Mouse (Mus musculus): ENCODE results near the gene Agpat4. TPM values are rescaled to one million over a fixed set of nuclear protein-coding genes. Genes with fewer than 3 reads are reported as not detected.
"Not testable (repeated sequence)": the region's sequence is repeated elsewhere in the genome, so short reads cannot be mapped to it uniquely, and the experiment has no call there.

Agpat4 gene
- polyA plus RNA-seq, 1 experiment from 2014 or later, result 16.1 TPM

GRCm38 (mm10) chr17:12212341-12212740 is 93.8 kb downstream of the Agpat4 start:
- H3K4me1 ChIP-seq (ENCODE audit: control insufficient read depth, insufficient read depth, low read length), result peaks cover 5% of the 10 kb centered on the region; the same call in 1 of the 2 replicates
- H3K36me3 ChIP-seq (ENCODE audit: control insufficient read depth, insufficient read depth, low read length), result peaks cover 44% of the 10 kb centered on the region
- no peaks in the 10 kb centered on the region for H3K27me3 ChIP-seq (replicated peaks; ENCODE audit: control insufficient read depth, insufficient read depth, low read length)
- DNase-seq (ENCODE audit: low spot score) (peak; percentile 84), ATAC-seq (peak; percentile 74)
- no peak overlapping the region for H3K4me3 ChIP-seq (ENCODE audit: low read depth, low read length)
- H3K27ac ChIP-seq (ENCODE audit: low read depth, low read length), result no peak overlapping the region; the same call in 1 of the 2 replicates
- H3K4me2 ChIP-seq (ENCODE audit: low read length), result no peak overlapping the region
- no peak overlapping the region for H3K9ac ChIP-seq (ENCODE audit: low read length)
- H3K9me3 ChIP-seq (replicated peaks; ENCODE audit: control insufficient read depth, low read length), result no peaks in the 10 kb centered on the region
- 52% methylated on average over 6 of the region's 6 CpGs for WGBS

GRCm38 (mm10) chr17:12213430-12213829 is 94.9 kb downstream of the Agpat4 start:
- no peak for ATAC-seq
- Histone ChIP-seq H3K4me1 (ENCODE audit: control insufficient read depth, insufficient read depth, low read length) (0 out of 2 replicates have a peak, but pooled peaks cover 3% of the 10 kb centered on the region), H3K36me3 (ENCODE audit: control insufficient read depth, insufficient read depth, low read length) (peaks cover 55% of the 10 kb centered on the region), H3K27me3 (replicated peaks; ENCODE audit: control insufficient read depth, insufficient read depth, low read length) (no peaks in the 10 kb centered on the region), H3K9ac (ENCODE audit: low read length) (no peak overlapping the region), H3K27ac (ENCODE audit: low read depth, low read length) (no peak overlapping the region), H3K4me3 (ENCODE audit: low read depth, low read length) (no peak overlapping the region), H3K4me2 (ENCODE audit: low read length) (no peak overlapping the region), H3K9me3 (replicated peaks; ENCODE audit: control insufficient read depth, low read length) (no peaks in the 10 kb centered on the region)
- WGBS, result 91% methylated on average over 8 of the region's 8 CpGs
- no peak for DNase-seq (ENCODE audit: low spot score)

- 0 out of 2 replicates have a peak, but pooled peaks cover 3% of the 10 kb centered on the region for H3K4me1 ChIP-seq (ENCODE audit: control insufficient read depth, insufficient read depth, low read length)
- H3K4me2 ChIP-seq (ENCODE audit: low read length), result no peak overlapping the region
- H3K27ac ChIP-seq (ENCODE audit: low read depth, low read length), result no peak overlapping the region
- no peak overlapping the region for H3K4me3 ChIP-seq (ENCODE audit: low read depth, low read length)
- DNase-seq (ENCODE audit: low spot score) (no peak), ATAC-seq (no peak)
- no peaks in the 10 kb centered on the region for H3K9me3 ChIP-seq (replicated peaks; ENCODE audit: control insufficient read depth, low read length)
- 79% methylated on average over 6 of the region's 6 CpGs for WGBS
- H3K27me3 ChIP-seq (replicated peaks; ENCODE audit: control insufficient read depth, insufficient read depth, low read length), result no peaks in the 10 kb centered on the region
- H3K36me3 ChIP-seq (ENCODE audit: control insufficient read depth, insufficient read depth, low read length), result peaks cover 83% of the 10 kb centered on the region
- H3K9ac ChIP-seq (ENCODE audit: low read length), result no peak overlapping the region
These were observed 97.7 kb downstream of the Agpat4 start for GRCm38 (mm10) chr17:12216224-12216623.

GRCm38 (mm10) chr17:12221926-12222325 is 103.4 kb downstream of the Agpat4 start:
- DNase-seq (ENCODE audit: low spot score), result peak; percentile 60
- Histone ChIP-seq H3K36me3 (ENCODE audit: control insufficient read depth, insufficient read depth, low read length) (peaks cover 66% of the 10 kb centered on the region), H3K9me3 (replicated peaks; ENCODE audit: control insufficient read depth, low read length) (no peaks in the 10 kb centered on the region), H3K27me3 (replicated peaks; ENCODE audit: control insufficient read depth, insufficient read depth, low read length) (no peaks in the 10 kb centered on the region), H3K27ac (ENCODE audit: low read depth, low read length) (no peak overlapping the region), H3K4me2 (ENCODE audit: low read length) (no peak overlapping the region), H3K4me3 (ENCODE audit: low read depth, low read length) (no peak overlapping the region), H3K9ac (ENCODE audit: low read length) (no peak overlapping the region), H3K4me1 (ENCODE audit: control insufficient read depth, insufficient read depth, low read length) (no peaks in the 10 kb centered on the region)
- peak; percentile 51; the same call in 1 of the 2 replicates for ATAC-seq
- 50% methylated on average over 6 of the region's 6 CpGs for WGBS

- H3K4me1 ChIP-seq (ENCODE audit: control insufficient read depth, insufficient read depth, low read length), result no peaks in the 10 kb centered on the region
- H3K9me3 ChIP-seq (replicated peaks; ENCODE audit: control insufficient read depth, low read length), result no peaks in the 10 kb centered on the region
- H3K4me2 ChIP-seq (ENCODE audit: low read length), result no peak overlapping the region
- no peak overlapping the region for H3K4me3 ChIP-seq (ENCODE audit: low read depth, low read length)
- DNase-seq (ENCODE audit: low spot score) (no peak), ATAC-seq (no peak)
- no peak overlapping the region for H3K9ac ChIP-seq (ENCODE audit: low read length)
- 41% methylated on average over 5 of the region's 5 CpGs for WGBS
- no peak overlapping the region for H3K27ac ChIP-seq (ENCODE audit: low read depth, low read length)
- no peaks in the 10 kb centered on the region for H3K27me3 ChIP-seq (replicated peaks; ENCODE audit: control insufficient read depth, insufficient read depth, low read length)
- H3K36me3 ChIP-seq (ENCODE audit: control insufficient read depth, insufficient read depth, low read length), result peaks cover 65% of the 10 kb centered on the region
These were observed 105.2 kb downstream of the Agpat4 start for GRCm38 (mm10) chr17:12223682-12224081.

GRCm38 (mm10) chr17:12224145-12224544 is 105.6 kb downstream of the Agpat4 start:
- 84% methylated on average over 8 of the region's 9 CpGs for WGBS
- no peak for ATAC-seq

GRCm38 (mm10) chr17:12224551-12224950 is 106.0 kb downstream of the Agpat4 start:
- H3K4me1 ChIP-seq (ENCODE audit: control insufficient read depth, insufficient read depth, low read length); H3K27ac ChIP-seq (ENCODE audit: low read depth, low read length); H3K4me2 ChIP-seq (ENCODE audit: low read length); DNase-seq (ENCODE audit: low spot score); ATAC-seq; H3K4me3 ChIP-seq (ENCODE audit: low read depth, low read length); H3K9ac ChIP-seq (ENCODE audit: low read length); H3K27me3 ChIP-seq (replicated peaks; ENCODE audit: control insufficient read depth, insufficient read depth, low read length); H3K9me3 ChIP-seq (replicated peaks; ENCODE audit: control insufficient read depth, low read length): not testable (repeated sequence)
- WGBS, result 75% methylated on average over 5 of the region's 7 CpGs
- peaks cover 63% of the 10 kb centered on the region for H3K36me3 ChIP-seq (ENCODE audit: control insufficient read depth, insufficient read depth, low read length)

More at GRCm38 (mm10) chr17:12224145-12224544, 105.6 kb downstream of the Agpat4 start:
- no peak overlapping the region for H3K4me2 ChIP-seq (ENCODE audit: low read length)
- no peak for DNase-seq (ENCODE audit: low spot score)
- H3K4me1 ChIP-seq (ENCODE audit: control insufficient read depth, insufficient read depth, low read length), result no peaks in the 10 kb centered on the region
- no peak overlapping the region for H3K9ac ChIP-seq (ENCODE audit: low read length)
- no peak overlapping the region for H3K27ac ChIP-seq (ENCODE audit: low read depth, low read length)
- no peaks in the 10 kb centered on the region for H3K27me3 ChIP-seq (replicated peaks; ENCODE audit: control insufficient read depth, insufficient read depth, low read length)
- no peak overlapping the region for H3K4me3 ChIP-seq (ENCODE audit: low read depth, low read length)
- H3K9me3 ChIP-seq (replicated peaks; ENCODE audit: control insufficient read depth, low read length), result no peaks in the 10 kb centered on the region
- peaks cover 65% of the 10 kb centered on the region for H3K36me3 ChIP-seq (ENCODE audit: control insufficient read depth, insufficient read depth, low read length)

- H3K9me3 ChIP-seq (replicated peaks; ENCODE audit: control insufficient read depth, low read length), result no peaks in the 10 kb centered on the region
- WGBS, result 48% methylated on average over 1 of the region's 1 CpGs
- H3K4me1 ChIP-seq (ENCODE audit: control insufficient read depth, insufficient read depth, low read length), result no peaks in the 10 kb centered on the region
- H3K36me3 ChIP-seq (ENCODE audit: control insufficient read depth, insufficient read depth, low read length), result peaks cover 57% of the 10 kb centered on the region
- no peak overlapping the region for H3K4me2 ChIP-seq (ENCODE audit: low read length)
- ATAC-seq, result no peak
- DNase-seq (ENCODE audit: low spot score), result no peak
- no peak overlapping the region for H3K4me3 ChIP-seq (ENCODE audit: low read depth, low read length)
- H3K27me3 ChIP-seq (replicated peaks; ENCODE audit: control insufficient read depth, insufficient read depth, low read length), result no peaks in the 10 kb centered on the region
- no peak overlapping the region for H3K27ac ChIP-seq (ENCODE audit: low read depth, low read length)
- no peak overlapping the region for H3K9ac ChIP-seq (ENCODE audit: low read length)
These were observed 106.7 kb downstream of the Agpat4 start for GRCm38 (mm10) chr17:12225227-12225626.

GRCm38 (mm10) chr17:12226551-12226950 is 108.0 kb downstream of the Agpat4 start:
- peaks cover 58% of the 10 kb centered on the region for H3K36me3 ChIP-seq (ENCODE audit: control insufficient read depth, insufficient read depth, low read length)
- WGBS, result 78% methylated on average over 12 of the region's 12 CpGs
- no peaks in the 10 kb centered on the region for H3K4me1 ChIP-seq (ENCODE audit: control insufficient read depth, insufficient read depth, low read length)
- DNase-seq (ENCODE audit: low spot score) (peak; percentile 53), ATAC-seq (no peak)
- no peak overlapping the region for H3K27ac ChIP-seq (ENCODE audit: low read depth, low read length)
- no peak overlapping the region for H3K9ac ChIP-seq (ENCODE audit: low read length)
- H3K4me2 ChIP-seq (ENCODE audit: low read length), result no peak overlapping the region
- no peaks in the 10 kb centered on the region for H3K27me3 ChIP-seq (replicated peaks; ENCODE audit: control insufficient read depth, insufficient read depth, low read length)
- no peaks in the 10 kb centered on the region for H3K9me3 ChIP-seq (replicated peaks; ENCODE audit: control insufficient read depth, low read length)
- H3K4me3 ChIP-seq (ENCODE audit: low read depth, low read length), result no peak overlapping the region
